Mouse (Mus musculus) hindbrain, embryonic 10.5 days (tissue): ENCODE data around the gene Gm36210. TPM values are rescaled to one million over a fixed set of nuclear protein-coding genes. Genes with fewer than 3 reads are reported as not detected.
"Not testable (repeated sequence)": the region's sequence is repeated elsewhere in the genome, so short reads cannot be mapped to it uniquely, and the experiment has no call there.

Source experiments
- DNase-seq: peaks from one replicate; pipeline ENCODE4 v3.0.0-alpha.2; 2017; ENCODE audit warnings: low spot score
- H3K27ac ChIP-seq: fragments of 300-500 bp; sonication (generic); 2 replicates; pipeline ENCODE4 v1.5.1; 2016; ENCODE audit warnings: mild to moderate bottlenecking, moderate library complexity
- H3K27me3 ChIP-seq: fragments of 300-500 bp; sonication (generic); 2 replicates; pipeline ENCODE4 v1.6.1; 2016; ENCODE audit warnings: mild to moderate bottlenecking; ENCODE audit not compliant: poor library complexity, insufficient read depth, severe bottlenecking
- H3K36me3 ChIP-seq: fragments of 300-500 bp; sonication (generic); 2 replicates; pipeline ENCODE4 v1.6.1; 2016; ENCODE audit warnings: mild to moderate bottlenecking, moderate library complexity
- H3K4me1 ChIP-seq: fragments of 300-500 bp; sonication (generic); replicated peaks from 2 replicates; pipeline ENCODE4 v1.6.1; 2016; ENCODE audit warnings: mild to moderate bottlenecking
- H3K4me3 ChIP-seq: fragments of 300-500 bp; sonication (generic); 2 replicates; pipeline ENCODE4 v1.5.1; 2016; ENCODE audit warnings: mild to moderate bottlenecking, moderate library complexity
- H3K9me3 ChIP-seq: fragments of 300-500 bp; sonication (generic); 2 replicates; pipeline ENCODE4 v1.6.1; 2016; ENCODE audit warnings: mild to moderate bottlenecking, moderate library complexity
- WGBS: fragments of 180-500 bp; shearing (Covaris S2); methylation state at CpG from one replicate; pipeline ENCODE4 v1.1.7; 2016; 5-methylcytosine and 5-hydroxymethylcytosine counted together
- polyA plus RNA-seq: library from polyadenylated mRNA; unstranded; fragments of >200 nt; fragmentation: Nextera tagmentation; extraction: Ambion mirVana; gene quantifications from 2 replicates; pipeline ENCODE4 v1.2.1, GENCODE M21; 2016

Gene Gm36210
- polyA plus RNA-seq, 1 experiment from 2014 or later = not detected

DNA sequence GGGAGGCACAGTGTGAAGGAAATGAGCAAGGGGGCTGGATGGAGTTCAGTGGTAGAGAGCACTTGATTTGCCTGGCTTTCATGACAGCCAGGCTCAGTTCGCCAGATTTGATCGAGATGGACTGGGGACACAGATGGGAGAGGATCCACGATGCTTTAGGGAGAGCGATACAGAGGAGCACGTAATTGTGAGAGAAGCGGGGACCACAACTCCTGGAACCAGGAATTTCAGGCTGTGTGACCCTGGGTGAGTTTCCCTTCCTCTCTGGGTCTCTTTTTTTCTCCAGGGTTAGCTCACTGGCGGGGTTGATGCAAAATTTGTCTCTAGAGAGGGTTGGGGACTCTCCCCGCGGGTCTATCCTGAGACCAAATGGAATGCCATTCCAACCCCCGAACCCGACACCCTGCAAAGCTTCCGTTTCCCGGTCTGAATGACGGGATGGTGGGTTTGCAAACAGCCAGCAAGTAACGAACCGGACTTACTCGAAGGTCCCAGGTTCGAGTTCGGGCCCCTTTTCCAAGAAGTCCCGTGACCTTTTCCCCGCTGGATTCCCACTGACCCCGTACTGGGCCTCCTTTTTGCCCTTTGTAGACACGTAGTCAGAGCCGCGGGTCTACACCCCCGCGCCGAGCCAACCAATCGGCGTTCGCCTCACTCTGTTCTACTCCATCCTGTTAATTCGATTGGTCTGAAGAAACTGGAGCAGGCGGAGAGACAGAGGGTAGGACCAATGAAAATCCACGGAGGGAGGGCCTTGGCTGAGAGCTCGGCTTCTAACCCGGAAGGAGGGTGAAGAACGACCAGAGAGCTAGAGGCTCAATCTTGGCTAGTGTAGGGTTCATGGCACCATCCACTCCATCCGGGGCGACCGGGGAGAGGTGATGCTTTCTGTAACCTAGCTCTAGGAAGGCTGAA lies 40.5 kb downstream of the Gm36210 start:
- Histone ChIP-seq H3K4me3 (peak overlapping the region; percentile 72), H3K4me1 (peaks cover 17% of the 10 kb centered on the region), H3K27me3 (no peaks in the 10 kb centered on the region), H3K27ac (peak overlapping the region; percentile 86), H3K9me3 (peaks cover 6% of the 10 kb centered on the region; the same call in 1 of the 2 replicates), H3K36me3 (no peaks in the 10 kb centered on the region)
- 5% methylated on average over 40 of the region's 40 CpGs for WGBS
- peak; percentile 96 for DNase-seq

DNA sequence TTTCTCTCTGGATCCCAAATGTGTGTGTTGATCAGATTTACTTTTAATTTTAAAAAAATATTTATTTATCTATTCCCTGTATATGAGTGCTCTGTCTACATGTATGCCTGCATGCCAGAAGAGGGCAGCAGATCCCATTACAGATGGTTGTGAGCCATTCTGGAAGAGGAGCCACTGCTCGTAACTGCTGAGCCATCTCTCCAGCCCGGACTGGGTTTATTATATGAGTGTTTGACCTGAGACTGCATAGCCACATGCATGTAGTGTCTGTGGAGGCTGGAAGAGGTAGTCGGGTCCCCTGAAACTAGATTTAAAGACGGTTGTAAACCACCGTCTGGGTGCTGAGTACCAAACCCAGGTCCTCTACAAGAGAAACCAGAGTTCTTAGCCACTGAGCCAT lies 41.2 kb downstream of the Gm36210 start:
- Histone ChIP-seq H3K27ac (peak overlapping the region; percentile 86), H3K4me3 (peak overlapping the region; percentile 72), H3K36me3 (no peaks in the 10 kb centered on the region), H3K9me3 (peaks cover 6% of the 10 kb centered on the region; the same call in 1 of the 2 replicates), H3K27me3 (no peaks in the 10 kb centered on the region), H3K4me1 (peaks cover 17% of the 10 kb centered on the region)
- peak; percentile 42 for DNase-seq
- 59% methylated on average over 5 of the region's 5 CpGs for WGBS

DNA sequence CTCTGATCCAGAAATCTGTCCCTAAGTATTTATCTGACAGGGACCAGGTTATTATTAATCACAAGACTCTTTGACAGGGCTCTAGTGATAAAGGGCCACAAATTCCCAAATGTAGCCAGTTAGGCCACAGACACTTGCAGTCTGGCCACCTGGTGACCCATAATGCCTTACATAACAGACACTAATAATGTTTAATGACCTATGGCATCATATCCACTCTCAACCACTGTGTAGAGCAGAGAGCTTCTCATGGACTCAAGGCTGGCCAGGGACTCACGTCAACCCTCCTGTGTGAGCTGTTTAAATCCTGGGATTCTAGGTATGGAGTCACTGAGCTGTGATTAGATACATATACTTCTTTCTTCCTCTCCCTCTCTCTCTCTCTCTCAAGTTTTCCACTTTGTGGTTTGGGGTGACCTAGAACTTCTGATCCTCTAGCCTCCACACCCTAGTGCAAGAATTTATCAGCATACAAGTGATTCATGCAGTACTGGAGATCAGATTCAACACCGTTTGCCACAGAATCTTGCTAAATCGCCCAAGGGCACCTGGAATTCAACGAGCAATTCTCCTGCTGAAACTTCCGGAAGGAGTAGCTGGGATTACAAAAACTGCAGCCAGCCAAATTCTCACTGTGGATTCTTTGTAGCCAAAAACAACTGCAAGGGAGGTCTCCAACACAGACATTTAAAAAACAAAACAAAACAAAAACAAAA lies 42.0 kb downstream of the Gm36210 start:
- DNase-seq = no peak
- 84% methylated on average over 5 of the region's 5 CpGs for WGBS
- Histone ChIP-seq H3K9me3 (peaks cover 6% of the 10 kb centered on the region; the same call in 1 of the 2 replicates), H3K27me3 (no peaks in the 10 kb centered on the region), H3K4me1 (peaks cover 17% of the 10 kb centered on the region), H3K4me3 (no peak overlapping the region), H3K27ac (no peak overlapping the region), H3K36me3 (no peaks in the 10 kb centered on the region)

DNA sequence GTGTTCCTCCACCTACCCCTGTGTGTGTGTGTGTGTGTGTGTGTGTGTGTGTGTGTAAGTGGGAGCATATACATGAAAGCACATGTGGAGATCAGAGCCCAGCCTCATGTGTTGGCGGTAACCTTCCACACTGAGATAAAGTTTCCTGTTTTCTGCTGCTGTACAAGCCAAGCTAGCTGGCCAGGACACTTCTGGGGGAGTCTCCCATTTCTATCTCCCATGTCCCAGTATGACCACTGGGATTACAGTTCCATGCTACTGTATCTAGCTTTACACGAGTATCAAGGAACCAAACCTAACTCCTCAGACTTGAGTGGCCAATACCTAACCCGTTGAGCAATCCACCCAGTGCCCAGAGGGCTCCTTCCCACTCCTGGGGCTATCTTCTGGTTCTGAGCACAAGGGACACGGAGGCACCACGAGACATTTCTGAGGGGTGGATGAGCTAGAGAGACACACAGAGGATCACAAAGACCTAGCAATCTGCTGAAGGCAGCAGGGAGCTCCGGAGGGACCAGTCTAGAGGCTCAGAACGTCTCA lies 42.7 kb downstream of the Gm36210 start:
- Histone ChIP-seq H3K27me3 (no peaks in the 10 kb centered on the region), H3K4me1 (peaks cover 17% of the 10 kb centered on the region), H3K27ac (no peak overlapping the region), H3K36me3 (no peaks in the 10 kb centered on the region), H3K9me3 (peaks cover 6% of the 10 kb centered on the region; the same call in 1 of the 2 replicates), H3K4me3 (no peak overlapping the region)
- DNase-seq = no peak
- WGBS = 78% methylated on average over 7 of the region's 7 CpGs

DNA sequence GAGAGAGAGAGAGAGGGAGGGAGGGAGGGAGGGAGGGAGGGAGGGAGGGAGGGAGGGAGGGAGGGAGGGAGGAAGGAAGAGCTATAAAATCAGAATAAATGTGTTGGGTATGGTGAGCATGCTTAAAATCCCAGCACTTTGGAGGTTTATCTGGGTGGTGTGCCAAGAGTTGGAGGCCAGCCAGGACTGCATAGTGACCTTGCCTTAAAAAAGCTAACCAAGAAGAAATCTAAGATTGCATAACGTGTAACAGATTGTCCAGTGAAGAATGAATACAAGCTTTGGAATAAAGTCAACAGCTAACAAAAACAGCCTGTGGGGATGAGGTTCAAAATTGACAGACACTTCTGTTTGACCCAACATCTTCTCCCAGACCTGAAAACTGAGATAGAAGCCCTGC lies 43.3 kb downstream of the Gm36210 start:
- Histone ChIP-seq H3K4me1 (peaks cover 17% of the 10 kb centered on the region), H3K36me3 (no peaks in the 10 kb centered on the region), H3K9me3 (peaks cover 6% of the 10 kb centered on the region; the same call in 1 of the 2 replicates), H3K27me3 (no peaks in the 10 kb centered on the region), H3K27ac (no peak overlapping the region), H3K4me3 (no peak overlapping the region)
- 76% methylated on average over 1 of the region's 1 CpGs for WGBS
- DNase-seq = no peak

DNA sequence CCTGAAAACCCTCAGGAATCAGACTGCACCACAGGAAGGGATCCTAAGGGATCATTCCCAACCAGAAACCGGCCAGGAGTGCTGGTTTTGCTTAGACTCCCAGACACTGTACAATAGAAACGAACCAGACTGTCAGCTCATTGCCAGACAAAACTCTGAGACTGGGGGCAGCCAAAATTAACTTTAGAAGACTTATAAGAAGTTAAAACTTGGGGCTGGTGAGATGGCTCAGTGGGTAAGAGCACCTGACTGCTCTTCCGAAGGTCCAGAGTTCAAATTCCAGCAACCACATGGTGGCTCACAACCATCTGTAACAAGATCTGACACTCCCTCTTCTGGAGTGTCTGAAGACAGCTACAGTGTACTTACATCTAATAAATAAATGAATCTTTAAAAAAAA lies 45.4 kb downstream of the Gm36210 start:
- 77% methylated on average over 3 of the region's 3 CpGs for WGBS
- H3K27ac ChIP-seq, H3K4me3 ChIP-seq, DNase-seq, H3K27me3 ChIP-seq, H3K4me1 ChIP-seq, H3K9me3 ChIP-seq, H3K36me3 ChIP-seq: not testable (repeated sequence)

DNA sequence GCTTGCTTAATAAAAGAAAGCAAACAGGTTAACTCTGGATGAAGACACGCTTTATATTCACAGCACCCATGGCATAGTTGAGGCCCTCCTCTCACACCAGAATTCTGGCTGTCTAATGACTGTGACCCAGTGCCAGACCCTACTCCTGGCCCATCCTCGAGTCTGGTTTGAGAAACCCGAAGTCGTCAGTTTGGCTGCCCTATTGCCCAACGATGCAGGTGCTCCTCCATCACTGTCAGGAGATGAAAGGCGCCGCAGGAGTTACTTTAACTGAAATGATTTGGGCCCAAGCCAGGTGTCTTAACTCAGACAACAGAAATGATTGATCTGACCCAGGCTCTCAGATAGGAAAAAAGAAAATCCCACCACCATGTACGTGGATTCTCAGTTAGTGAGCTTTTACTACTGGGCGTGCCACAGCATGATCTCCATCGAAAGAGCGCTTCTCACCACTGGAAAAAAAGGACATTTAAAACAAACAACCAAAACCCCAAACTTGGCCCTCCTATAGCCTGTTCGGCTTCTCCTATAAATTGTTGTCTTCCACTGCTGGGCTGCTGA lies 46.8 kb downstream of the Gm36210 start:
- no peaks in the 10 kb centered on the region for H3K27me3 ChIP-seq
- no peak for DNase-seq
- no peaks in the 10 kb centered on the region for H3K9me3 ChIP-seq
- no peaks in the 10 kb centered on the region for H3K4me1 ChIP-seq
- 78% methylated on average over 12 of the region's 12 CpGs for WGBS
- no peak overlapping the region for H3K27ac ChIP-seq
- no peaks in the 10 kb centered on the region for H3K36me3 ChIP-seq
- H3K4me3 ChIP-seq = no peak overlapping the region

DNA sequence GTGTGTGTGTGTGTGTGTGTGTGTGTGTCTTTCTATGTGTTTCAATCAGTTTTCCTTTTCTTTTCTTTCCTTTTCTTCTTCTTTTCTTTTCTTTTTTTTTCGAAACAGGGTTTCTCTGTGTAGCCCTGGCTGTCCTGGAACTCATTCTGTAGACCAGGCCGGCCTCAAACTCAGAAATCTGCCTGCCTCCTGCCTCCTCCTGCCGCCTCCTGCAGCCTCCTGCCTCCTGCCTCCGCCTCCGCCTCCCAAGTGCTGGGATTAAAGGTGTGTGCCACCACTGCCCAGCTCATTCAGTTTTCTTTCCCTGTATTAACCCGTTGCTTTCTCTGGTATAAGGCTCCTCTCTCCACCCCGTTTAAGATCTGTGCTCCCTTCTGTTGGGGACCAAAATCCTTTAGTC lies 49.0 kb downstream of the Gm36210 start:
- 0 out of 2 replicates have a peak, but pooled peaks cover 4% of the 10 kb centered on the region for H3K9me3 ChIP-seq
- no peak for DNase-seq
- H3K4me1 ChIP-seq = no peaks in the 10 kb centered on the region
- no peaks in the 10 kb centered on the region for H3K27me3 ChIP-seq
- no peaks in the 10 kb centered on the region for H3K36me3 ChIP-seq
- 67% methylated on average over 7 of the region's 7 CpGs for WGBS
- H3K4me3 ChIP-seq = no peak overlapping the region
- H3K27ac ChIP-seq = no peak overlapping the region

DNA sequence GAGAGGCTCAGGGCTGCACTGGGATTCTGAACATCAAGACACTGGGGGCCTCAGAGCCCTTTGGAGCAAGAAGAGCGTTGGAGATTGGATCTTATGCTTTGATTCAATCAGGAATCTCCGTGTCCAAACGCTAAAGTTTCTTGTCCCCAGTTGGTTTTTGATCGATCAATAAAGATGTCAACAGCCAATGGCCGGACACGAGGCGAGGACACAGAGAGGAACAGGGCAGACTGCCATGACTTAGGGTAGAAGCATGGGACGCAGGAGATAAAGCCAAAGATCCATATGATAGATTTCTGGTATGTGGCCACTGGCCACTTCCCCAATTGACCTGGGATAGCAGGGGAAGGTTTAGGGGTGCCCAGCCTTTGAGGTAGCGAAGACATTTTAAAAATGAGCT lies 49.8 kb downstream of the Gm36210 start:
- no peak for DNase-seq
- no peaks in the 10 kb centered on the region for H3K4me1 ChIP-seq
- 0 out of 2 replicates have a peak, but pooled peaks cover 4% of the 10 kb centered on the region for H3K9me3 ChIP-seq
- no peaks in the 10 kb centered on the region for H3K36me3 ChIP-seq
- no peaks in the 10 kb centered on the region for H3K27me3 ChIP-seq
- H3K27ac ChIP-seq = no peak overlapping the region
- 85% methylated on average over 9 of the region's 9 CpGs for WGBS
- no peak overlapping the region for H3K4me3 ChIP-seq

DNA sequence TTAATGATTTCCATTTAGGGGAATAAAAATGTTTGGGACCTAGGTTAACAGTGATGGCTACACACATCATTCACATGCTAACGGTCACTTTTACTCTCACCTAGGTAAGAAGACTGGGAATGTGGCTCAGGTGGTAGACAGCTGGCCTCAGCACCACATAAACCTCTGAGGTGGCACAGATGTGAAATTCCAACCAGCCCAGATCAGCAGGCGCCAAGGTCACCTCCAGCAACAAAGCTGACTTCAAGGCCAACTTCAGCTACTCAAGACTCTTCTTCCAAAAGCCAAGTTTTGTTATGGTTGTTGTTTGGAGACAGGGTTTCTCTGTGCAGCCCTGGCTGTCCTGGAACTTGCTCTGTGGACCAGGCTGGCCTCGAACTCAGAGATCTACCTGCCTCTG lies 52.7 kb downstream of the Gm36210 start:
- no peaks in the 10 kb centered on the region for H3K36me3 ChIP-seq
- no peak for DNase-seq
- H3K27ac ChIP-seq = no peak overlapping the region
- no peaks in the 10 kb centered on the region for H3K4me1 ChIP-seq
- no peak overlapping the region for H3K4me3 ChIP-seq
- 75% methylated on average over 3 of the region's 3 CpGs for WGBS
- H3K9me3 ChIP-seq = 0 out of 2 replicates have a peak, but pooled peaks cover 7% of the 10 kb centered on the region
- 0 out of 2 replicates have a peak, but pooled peaks cover 3% of the 10 kb centered on the region for H3K27me3 ChIP-seq

DNA sequence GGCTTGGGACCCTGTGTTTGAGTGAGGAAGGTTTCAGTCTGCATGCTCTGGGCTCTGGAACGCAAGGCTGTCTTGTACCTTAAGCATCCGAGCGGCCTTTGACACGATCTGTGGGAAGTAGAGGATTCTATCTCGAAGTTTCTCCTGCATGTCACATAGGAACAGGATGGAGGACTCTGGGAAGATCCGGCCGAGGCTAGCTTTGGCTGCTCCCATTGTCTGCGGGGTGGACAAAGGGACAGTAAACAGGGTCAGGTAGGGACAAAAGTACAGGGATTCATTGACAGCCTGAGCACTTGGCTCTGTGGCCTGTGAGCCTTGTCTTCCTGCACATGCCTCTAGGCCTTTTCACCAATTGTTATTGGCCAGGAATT lies 55.0 kb downstream of the Gm36210 start:
- WGBS = 76% methylated on average over 8 of the region's 8 CpGs
- DNase-seq = no peak
- no peak overlapping the region for H3K4me3 ChIP-seq

DNA sequence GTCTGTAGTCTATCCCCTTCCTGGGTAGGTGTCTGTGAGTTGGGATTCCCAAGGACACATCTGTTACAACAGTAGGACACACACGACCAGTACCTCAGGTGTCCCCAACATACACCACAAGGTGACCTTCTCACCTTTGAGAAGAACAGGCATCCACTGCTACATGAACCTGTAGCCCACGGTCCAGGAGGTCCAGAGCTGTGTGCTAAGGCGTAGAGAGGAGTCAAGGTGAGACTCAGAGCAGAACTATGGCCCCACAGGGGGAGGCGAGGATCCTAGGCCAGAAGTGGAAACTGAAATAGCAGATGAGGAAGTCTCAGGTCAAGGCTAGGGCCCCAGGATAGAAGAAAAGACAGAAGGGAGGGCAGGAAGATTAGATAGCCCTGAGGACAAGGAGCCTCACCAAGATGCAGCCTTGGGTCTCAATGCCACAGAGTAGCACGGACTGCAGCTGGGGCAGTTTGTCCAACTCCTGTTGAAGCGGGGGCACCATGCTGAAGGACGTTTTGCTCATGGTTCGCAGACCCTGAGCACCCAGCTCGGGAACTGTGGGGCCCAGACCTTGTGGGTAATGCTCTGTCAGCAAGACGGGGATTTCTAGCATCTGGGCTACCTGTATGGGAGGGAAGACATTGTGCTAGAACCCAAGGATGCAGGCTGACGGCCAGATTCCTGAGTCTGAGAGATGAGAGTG lies 55.5 kb downstream of the Gm36210 start:
- no peaks in the 10 kb centered on the region for H3K4me1 ChIP-seq
- 0 out of 2 replicates have a peak, but pooled peaks cover 13% of the 10 kb centered on the region for H3K9me3 ChIP-seq
- H3K36me3 ChIP-seq = no peaks in the 10 kb centered on the region
- H3K27me3 ChIP-seq = peaks cover 12% of the 10 kb centered on the region; the same call in 1 of the 2 replicates
- H3K27ac ChIP-seq = no peak overlapping the region
- 75% methylated on average over 11 of the region's 11 CpGs for WGBS
- no peak for DNase-seq
- H3K4me3 ChIP-seq = no peak overlapping the region

More for the DNA sequence above, 55.0 kb downstream of the Gm36210 start:
- Histone ChIP-seq H3K27me3 (peaks cover 7% of the 10 kb centered on the region; the same call in 1 of the 2 replicates), H3K36me3 (no peaks in the 10 kb centered on the region), H3K9me3 (0 out of 2 replicates have a peak, but pooled peaks cover 13% of the 10 kb centered on the region), H3K27ac (no peak overlapping the region), H3K4me1 (no peaks in the 10 kb centered on the region)
